Mouse (Mus musculus) CD4-positive, CD25-positive, alpha-beta regulatory T cell, adult 2 months (primary cell): ENCODE measurements around the gene Tanc2.

Source experiments
- DNase-seq: peaks from one replicate; pipeline ENCODE4 v3.0.0-alpha.2; 2012; ENCODE audit warnings: low read depth, low spot score

The Tanc2 gene

GRCm38 (mm10) chr11:105922769-105923663 is 333.2 kb downstream of the Tanc2 start:
- DNase-seq = no peak

GRCm38 (mm10) chr11:105927065-105928030 is 337.6 kb downstream of the Tanc2 start:
- peak; percentile 85 for DNase-seq

- no peak for DNase-seq
Measured at GRCm38 (mm10) chr11:105928171-105928570, 338.4 kb downstream of the Tanc2 start.

- DNase-seq = no peak
Measured at GRCm38 (mm10) chr11:105931380-105931779, 341.6 kb downstream of the Tanc2 start.

- DNase-seq = no peak
Measured at GRCm38 (mm10) chr11:105933746-105934145, 344.0 kb downstream of the Tanc2 start.

GRCm38 (mm10) chr11:105934303-105934711 is 344.5 kb downstream of the Tanc2 start:
- no peak for DNase-seq

GRCm38 (mm10) chr11:105934816-105935215 is 345.0 kb downstream of the Tanc2 start:
- DNase-seq = no peak

- no peak for DNase-seq
Measured at GRCm38 (mm10) chr11:105935496-105935895, 345.7 kb downstream of the Tanc2 start.

GRCm38 (mm10) chr11:105936200-105936599 is 346.4 kb downstream of the Tanc2 start:
- no peak for DNase-seq

- DNase-seq = no peak
Measured at GRCm38 (mm10) chr11:105936974-105937373, 347.2 kb downstream of the Tanc2 start.

GRCm38 (mm10) chr11:105938771-105939170 is 349.0 kb downstream of the Tanc2 start:
- DNase-seq = no peak

GRCm38 (mm10) chr11:105941973-105942372 is 352.2 kb downstream of the Tanc2 start:
- DNase-seq = no peak

- DNase-seq = no peak
Measured at GRCm38 (mm10) chr11:105943133-105944102, 353.6 kb downstream of the Tanc2 start.

GRCm38 (mm10) chr11:105944126-105944621 is 354.4 kb downstream of the Tanc2 start:
- peak; percentile 70 for DNase-seq

- DNase-seq = no peak
Measured at GRCm38 (mm10) chr11:105944770-105945672, 355.2 kb downstream of the Tanc2 start.

- DNase-seq = peak; percentile 38
Measured at GRCm38 (mm10) chr11:105946694-105947154, 356.9 kb downstream of the Tanc2 start.

GRCm38 (mm10) chr11:105948255-105948654 is 358.5 kb downstream of the Tanc2 start:
- no peak for DNase-seq

- DNase-seq = no peak
Measured at GRCm38 (mm10) chr11:105950519-105950918, 360.7 kb downstream of the Tanc2 start.

- DNase-seq = no peak
Measured at GRCm38 (mm10) chr11:105951601-105952044, 361.8 kb downstream of the Tanc2 start.
